Mouse (Mus musculus): Measurements from ENCODE around the gene Fa2h. TPM values are rescaled to one million over a fixed set of nuclear protein-coding genes. Genes with fewer than 3 reads are reported as not detected.
A peak's percentile ranks its signal among the peaks of the same experiment; 100 is the strongest.

The Fa2h gene
- polyA plus RNA-seq, 1 experiment = 0.73 TPM

GRCm38 (mm10) chr8:111300597-111301546 lies 92.8 kb downstream of the Fa2h start:
- no peak for TF ChIP-seq POLR2A (IDR thresholded peaks at IDR 0.05; ENCODE audit: control insufficient read depth, extremely low read depth, insufficient read depth, low read length, poor library complexity)
- TF ChIP-seq CTCF (IDR thresholded peaks at IDR 0.05; ENCODE audit: borderline replicate concordance, control insufficient read depth, extremely low read depth, insufficient read depth, low read length, poor library complexity) = no peak
- H3K27me3 ChIP-seq (ENCODE audit: control insufficient read depth, insufficient read depth, low read length) = no peaks in the 10 kb centered on the region
- peak; percentile 12 for DNase-seq
- H3K4me1 ChIP-seq (replicated peaks; ENCODE audit: control insufficient read depth, insufficient read depth, low read length) = 0 out of 2 replicates have a peak, but pooled peaks cover 2% of the 10 kb centered on the region
- H3K36me3 ChIP-seq (ENCODE audit: control insufficient read depth, insufficient read depth, low read length) = 0 out of 2 replicates have a peak, but pooled peaks cover 6% of the 10 kb centered on the region
- 69% methylated on average over 11 of the region's 11 CpGs for WGBS
- H3K27ac ChIP-seq (ENCODE audit: control insufficient read depth, insufficient read depth, low read length) = no peak overlapping the region
- H3K4me3 ChIP-seq (ENCODE audit: control insufficient read depth, insufficient read depth, low read length) = peak overlapping the region; percentile 90

DNA sequence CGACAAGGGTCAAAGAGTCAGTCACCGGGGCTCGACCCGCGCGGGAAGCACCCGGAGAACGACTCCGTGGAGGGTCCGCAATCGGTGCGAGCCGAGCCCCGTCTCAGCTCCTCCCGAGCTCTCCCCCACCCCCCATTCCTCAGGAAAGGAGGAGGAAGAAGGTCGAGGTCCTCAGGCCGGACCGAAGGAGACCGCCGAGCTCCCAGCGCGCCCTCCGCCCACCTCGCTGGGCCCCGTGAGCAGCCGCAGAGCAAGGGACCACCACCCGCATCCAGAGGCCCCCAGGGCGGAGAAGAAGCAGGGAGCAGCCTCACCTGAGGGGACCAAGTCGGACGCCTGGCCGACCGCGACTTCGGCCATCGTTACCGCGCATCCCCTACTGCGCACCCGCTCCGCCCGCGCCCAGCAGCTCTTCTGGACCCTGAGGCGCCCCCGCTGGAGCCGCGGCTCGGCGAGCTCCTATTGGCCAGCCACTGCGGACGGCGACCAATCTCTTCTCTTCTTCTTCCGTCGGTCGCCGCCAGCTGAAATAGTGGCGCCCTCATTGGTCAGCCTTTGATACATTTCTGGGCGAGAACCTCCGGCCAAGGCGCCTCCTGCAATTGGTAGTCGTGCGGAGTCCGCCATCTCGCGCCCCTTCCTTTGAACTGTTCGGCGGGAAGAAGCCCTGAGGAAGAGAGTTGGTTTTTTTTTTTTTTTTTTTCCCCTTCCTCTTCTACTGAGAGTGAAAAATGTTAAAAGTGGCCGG lies 93.6 kb downstream of the Fa2h start, which contains the start of gene Rfwd3:
Gene Rfwd3 (minus strand): TSS at position 402 of the 748 bp plus-strand sequence.
- TF ChIP-seq CTCF (IDR thresholded peaks at IDR 0.05; ENCODE audit: borderline replicate concordance, control insufficient read depth, extremely low read depth, insufficient read depth, low read length, poor library complexity) = 0 out of 2 replicates have a peak, but pooled peaks have one; percentile 50
- TF ChIP-seq POLR2A (IDR thresholded peaks at IDR 0.05; ENCODE audit: control insufficient read depth, extremely low read depth, insufficient read depth, low read length, poor library complexity) = peak; percentile 67
- Histone ChIP-seq H3K27ac (ENCODE audit: control insufficient read depth, insufficient read depth, low read length) (peak within 1 kb of the TSS; percentile 1; the same call in 1 of the 2 replicates), H3K27me3 (ENCODE audit: control insufficient read depth, insufficient read depth, low read length) (no peaks in the 10 kb centered on the region), H3K4me3 (ENCODE audit: control insufficient read depth, insufficient read depth, low read length) (peak within 1 kb of the TSS; percentile 90), H3K36me3 (ENCODE audit: control insufficient read depth, insufficient read depth, low read length) (peaks cover 12% of the 10 kb centered on the region), H3K4me1 (replicated peaks; ENCODE audit: control insufficient read depth, insufficient read depth, low read length) (0 out of 2 replicates have a peak, but pooled peaks cover 2% of the 10 kb centered on the region)
- under 1% methylated on average over 67 of the region's 67 CpGs for WGBS
- DNase-seq = peak; percentile 93

GRCm38 (mm10) chr8:111299363-111299820 lies 94.2 kb downstream of the Fa2h start:
- Histone ChIP-seq H3K4me1 (replicated peaks; ENCODE audit: control insufficient read depth, insufficient read depth, low read length) (0 out of 2 replicates have a peak, but pooled peaks cover 2% of the 10 kb centered on the region), H3K27me3 (ENCODE audit: control insufficient read depth, insufficient read depth, low read length) (no peaks in the 10 kb centered on the region), H3K27ac (ENCODE audit: control insufficient read depth, insufficient read depth, low read length) (peak overlapping the region; percentile 1; the same call in 1 of the 2 replicates), H3K36me3 (ENCODE audit: control insufficient read depth, insufficient read depth, low read length) (peaks cover 16% of the 10 kb centered on the region), H3K4me3 (ENCODE audit: control insufficient read depth, insufficient read depth, low read length) (peak overlapping the region; percentile 90)
- DNase-seq = peak; percentile 65
- WGBS = under 1% methylated on average over 28 of the region's 28 CpGs
- TF ChIP-seq CTCF (IDR thresholded peaks at IDR 0.05; ENCODE audit: borderline replicate concordance, control insufficient read depth, extremely low read depth, insufficient read depth, low read length, poor library complexity) (no peak), POLR2A (IDR thresholded peaks at IDR 0.05; ENCODE audit: control insufficient read depth, extremely low read depth, insufficient read depth, low read length, poor library complexity) (no peak)

GRCm38 (mm10) chr8:111298011-111298410 lies 95.6 kb downstream of the Fa2h start:
- TF ChIP-seq CTCF (IDR thresholded peaks at IDR 0.05; ENCODE audit: borderline replicate concordance, control insufficient read depth, extremely low read depth, insufficient read depth, low read length, poor library complexity) = no peak
- TF ChIP-seq POLR2A (IDR thresholded peaks at IDR 0.05; ENCODE audit: control insufficient read depth, extremely low read depth, insufficient read depth, low read length, poor library complexity) = no peak
- 79% methylated on average over 1 of the region's 1 CpGs for WGBS
- H3K27ac ChIP-seq (ENCODE audit: control insufficient read depth, insufficient read depth, low read length) = no peak overlapping the region
- H3K4me1 ChIP-seq (replicated peaks; ENCODE audit: control insufficient read depth, insufficient read depth, low read length) = 0 out of 2 replicates have a peak, but pooled peaks cover 2% of the 10 kb centered on the region
- H3K4me3 ChIP-seq (ENCODE audit: control insufficient read depth, insufficient read depth, low read length) = no peak overlapping the region
- no peak for DNase-seq
- H3K36me3 ChIP-seq (ENCODE audit: control insufficient read depth, insufficient read depth, low read length) = peaks cover 29% of the 10 kb centered on the region
- H3K27me3 ChIP-seq (ENCODE audit: control insufficient read depth, insufficient read depth, low read length) = no peaks in the 10 kb centered on the region

Other genes with a start within 250 kb of the Fa2h start
- 44.9 and 45.3 TPM in 2 replicates for gene Glg1, start 134.6 kb downstream of the Fa2h start, polyA plus RNA-seq (2012; rRNA removed)
- 30.9 and 37.7 TPM in 2 replicates for gene Rfwd3, start 93.6 kb downstream of the Fa2h start, polyA plus RNA-seq (2012; rRNA removed)
- gene Mlkl, start 55.6 kb downstream of the Fa2h start, polyA plus RNA-seq (2012; rRNA removed) = 0.60 and 0.65 TPM in 2 replicates
- gene Wdr59, start 128.3 kb upstream of the Fa2h start, polyA plus RNA-seq (2012; rRNA removed) = 9.0 and 10.1 TPM in 2 replicates
- gene Znrf1, start 142.3 kb upstream of the Fa2h start, polyA plus RNA-seq (2012; rRNA removed) = 946 and 968 TPM in 2 replicates
- gene Ldhd, start 236.6 kb upstream of the Fa2h start, polyA plus RNA-seq (2012; rRNA removed) = 10.4 and 10.7 TPM in 2 replicates
- 10.3 and 11.1 TPM in 2 replicates for gene Zfp1, start 249.6 kb upstream of the Fa2h start, polyA plus RNA-seq (2012; rRNA removed)